Mouse (Mus musculus): Measurements from ENCODE around the gene Fa2h.

The Fa2h gene

DNA sequence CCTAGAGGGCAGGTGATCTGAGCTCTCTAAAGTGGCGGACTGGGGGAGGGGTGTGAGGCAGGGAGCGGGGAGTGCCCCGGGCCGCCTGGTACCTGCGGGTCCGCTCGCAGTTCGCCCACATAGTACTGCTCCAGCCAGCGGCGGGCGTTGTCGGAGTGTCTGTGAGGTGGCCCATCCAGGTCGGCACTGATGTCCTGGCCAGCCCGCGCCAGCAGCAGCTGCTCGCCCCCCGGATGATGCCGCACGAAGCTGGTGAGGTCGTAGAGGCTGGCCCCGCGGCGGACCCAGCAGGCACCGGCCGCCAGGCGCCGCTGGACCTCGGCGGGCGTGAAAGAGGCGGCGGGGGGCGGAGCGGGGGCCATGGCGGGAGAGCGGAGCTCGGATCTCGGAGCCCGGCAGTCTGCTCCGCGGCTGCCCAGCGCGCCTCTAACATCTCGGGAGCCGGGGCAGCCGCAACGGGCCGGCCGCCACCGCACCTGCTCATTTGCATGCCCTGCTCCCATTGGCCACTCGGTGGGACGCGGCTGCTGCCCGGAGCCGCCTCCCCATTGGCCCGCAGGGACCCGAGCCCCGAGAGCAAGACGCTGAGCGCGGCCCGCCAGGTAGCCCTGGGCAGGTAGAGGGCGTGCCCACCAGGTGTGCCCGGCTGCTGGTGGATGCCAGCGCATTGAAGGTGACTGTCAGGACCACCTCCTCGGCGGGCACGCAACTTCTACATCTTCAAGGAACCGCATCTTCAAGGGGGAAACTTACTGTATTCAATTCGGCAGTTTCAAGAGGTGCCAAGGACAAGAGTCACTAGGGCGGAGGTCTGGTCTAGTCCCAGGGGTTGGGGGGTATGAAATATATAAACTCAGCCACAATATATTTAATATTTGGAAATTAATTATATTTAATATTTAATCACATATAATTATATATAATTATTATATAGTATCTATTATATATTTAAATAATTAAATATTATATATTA lies at the start of gene Fa2h:
Gene Fa2h (minus strand): TSS at position 434 of the 973 bp plus-strand sequence.
- peak; percentile 58 for DNase-seq (ENCODE audit: low spot score)

DNA sequence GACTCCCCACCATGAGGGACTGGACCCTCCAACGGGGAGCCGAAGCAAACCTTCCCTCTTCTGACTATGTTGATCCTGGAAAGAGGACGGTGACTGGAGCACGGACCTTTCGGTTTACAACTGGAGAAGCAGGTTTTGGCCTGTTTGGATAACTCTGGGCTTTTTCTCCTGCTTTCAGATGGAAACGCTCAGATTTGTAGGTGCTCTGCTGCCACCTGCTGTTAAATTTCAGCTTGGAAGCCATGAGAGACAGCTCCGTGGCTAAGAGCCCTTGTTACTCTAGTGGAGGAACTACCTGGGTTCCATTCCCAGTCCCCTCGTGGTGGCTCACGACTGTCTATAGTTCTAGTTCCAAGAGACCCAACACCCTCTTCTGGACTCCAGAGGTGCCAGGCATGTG lies 45.6 kb upstream of the Fa2h start:
- DNase-seq (ENCODE audit: low spot score): peak; percentile 76

DNA sequence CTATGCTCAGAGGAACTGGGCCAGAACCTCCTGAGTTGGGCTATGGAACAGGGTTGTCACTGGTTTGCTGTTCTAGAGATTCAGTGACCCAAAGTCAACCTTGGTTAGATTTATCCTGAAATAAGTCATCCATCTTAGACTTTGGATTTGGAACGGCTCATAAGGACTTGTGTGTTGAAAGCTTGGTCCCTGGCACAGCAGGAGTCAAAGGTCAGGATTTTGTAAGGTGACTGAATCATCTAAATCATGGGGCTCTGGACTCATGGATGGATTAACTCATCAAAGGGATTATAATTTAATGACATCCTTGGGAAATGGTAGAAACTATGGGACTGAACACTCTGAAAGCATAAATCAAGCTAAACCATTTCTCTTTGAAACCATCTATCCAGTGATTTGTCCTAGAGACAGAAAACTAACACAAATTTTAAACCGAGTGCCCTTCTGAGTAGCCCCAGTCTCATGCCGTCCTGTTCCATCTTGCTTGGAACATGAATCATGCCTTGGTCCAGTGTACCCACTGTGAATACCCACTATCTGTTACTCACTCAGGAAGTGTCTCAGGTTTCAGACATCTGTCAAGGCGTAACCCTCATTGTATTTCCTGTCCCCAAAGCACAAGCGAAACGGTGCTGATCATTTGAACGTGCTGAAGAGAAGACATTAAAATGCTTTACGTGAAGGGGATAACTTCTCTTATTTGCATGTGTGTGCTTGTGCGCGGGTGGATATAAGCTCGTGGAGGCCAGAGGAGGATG lies 41.6 kb upstream of the Fa2h start:
- no peak for DNase-seq (ENCODE audit: low spot score)

DNA sequence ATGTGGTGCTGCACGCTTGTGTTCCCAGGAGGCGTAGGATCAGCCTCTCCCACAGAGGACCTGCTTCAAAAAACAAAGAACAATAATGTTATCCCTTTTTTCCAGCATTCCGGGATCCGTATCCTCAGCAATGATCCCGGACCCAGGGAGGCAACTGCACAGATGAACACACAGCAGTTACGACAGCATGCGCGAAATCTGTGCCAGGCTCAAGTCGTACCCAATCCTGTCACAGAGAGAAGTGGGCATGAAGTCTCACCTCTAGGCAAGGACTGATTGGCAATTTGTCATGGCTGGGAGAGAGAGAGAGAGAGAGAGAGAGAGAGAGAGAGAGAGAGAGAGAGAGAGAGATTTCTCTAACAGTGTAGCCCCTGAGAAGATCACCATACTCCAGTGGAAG lies 31.0 kb upstream of the Fa2h start:
- DNase-seq (ENCODE audit: low spot score): no peak

DNA sequence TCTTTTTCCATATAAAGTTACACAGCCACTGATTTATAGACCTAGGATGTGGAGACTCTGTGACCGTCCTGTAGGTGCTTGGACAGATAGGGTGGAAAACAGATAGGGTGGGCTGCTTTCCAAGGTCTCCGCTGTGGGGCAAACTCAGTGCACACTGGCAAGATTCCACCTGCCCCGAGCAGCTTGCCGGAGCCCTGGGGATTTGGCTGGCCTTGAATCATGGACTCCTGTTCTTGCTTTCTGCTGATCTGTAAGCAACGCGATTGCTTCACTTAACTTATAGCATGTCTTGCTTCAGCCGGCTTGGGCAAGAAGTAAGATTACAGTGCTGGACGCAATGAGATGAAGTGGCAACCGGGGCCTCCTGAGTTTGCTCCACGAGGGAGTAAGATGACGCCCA lies 30.6 kb upstream of the Fa2h start:
- DNase-seq (ENCODE audit: low spot score): no peak

DNA sequence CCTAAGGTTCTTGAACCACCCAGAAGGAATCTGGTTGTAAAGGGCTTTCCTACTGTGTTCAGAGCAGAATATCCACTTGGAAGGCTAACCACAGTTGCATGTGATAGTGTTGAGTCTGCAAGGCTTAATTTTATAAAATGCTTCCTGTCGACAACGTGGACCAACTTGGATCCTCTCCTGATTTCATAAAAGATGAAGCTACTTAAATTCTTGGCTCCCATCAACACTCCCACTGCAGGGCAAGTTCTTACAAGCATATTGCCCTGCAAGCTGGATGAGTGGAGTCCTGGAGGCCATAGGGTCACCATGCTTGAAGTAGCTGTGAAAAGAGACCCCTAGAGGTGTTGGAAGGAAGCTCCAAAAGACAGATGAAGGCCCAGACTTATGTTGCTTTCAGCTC lies 29.0 kb upstream of the Fa2h start:
- DNase-seq (ENCODE audit: low spot score): no peak

- DNase-seq (ENCODE audit: low spot score): no peak
Measured at GRCm38 (mm10) chr8:111419171-111419570, 25.5 kb upstream of the Fa2h start.

DNA sequence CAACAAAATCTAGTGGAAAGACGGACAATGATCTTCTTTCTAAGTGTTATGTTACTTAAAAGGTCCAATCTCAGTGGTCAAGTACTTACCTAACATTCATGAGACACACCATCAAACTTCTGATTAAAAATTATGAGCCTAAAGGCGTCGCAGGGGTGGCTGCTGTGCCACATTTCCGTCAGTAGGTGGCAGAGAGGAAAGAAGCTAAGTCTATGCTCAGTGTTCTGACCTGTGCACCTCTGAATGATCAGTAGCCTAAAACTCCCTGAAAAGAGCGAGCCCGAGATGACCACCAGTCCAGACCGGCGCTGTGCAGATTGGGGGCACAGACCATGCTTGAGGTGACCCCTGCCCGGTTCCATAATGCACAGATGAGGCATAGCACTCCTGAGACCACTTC lies 25.0 kb upstream of the Fa2h start:
- no peak for DNase-seq (ENCODE audit: low spot score)

DNA sequence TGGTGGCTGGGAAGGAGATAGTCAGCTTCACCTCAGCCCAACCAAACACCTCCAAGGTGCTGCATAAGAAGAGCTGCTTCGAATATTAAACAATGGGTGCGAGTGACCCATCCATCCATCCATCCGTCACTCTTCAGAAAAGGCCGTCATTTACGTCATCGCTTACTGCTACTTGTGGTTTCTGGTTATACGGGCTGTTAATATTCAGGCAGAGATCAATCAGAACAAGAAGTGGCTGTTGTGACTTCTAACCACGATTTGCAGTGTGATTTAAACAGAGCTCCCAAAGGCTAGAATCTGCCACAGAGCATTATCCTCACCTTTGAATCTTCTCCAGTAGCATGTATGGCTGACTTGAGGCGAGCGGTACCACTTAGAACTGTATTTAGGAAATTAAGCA lies 23.6 kb upstream of the Fa2h start:
- DNase-seq (ENCODE audit: low spot score): no peak

- no peak for DNase-seq (ENCODE audit: low spot score)
Measured at GRCm38 (mm10) chr8:111403391-111403790, 9.8 kb upstream of the Fa2h start.

DNA sequence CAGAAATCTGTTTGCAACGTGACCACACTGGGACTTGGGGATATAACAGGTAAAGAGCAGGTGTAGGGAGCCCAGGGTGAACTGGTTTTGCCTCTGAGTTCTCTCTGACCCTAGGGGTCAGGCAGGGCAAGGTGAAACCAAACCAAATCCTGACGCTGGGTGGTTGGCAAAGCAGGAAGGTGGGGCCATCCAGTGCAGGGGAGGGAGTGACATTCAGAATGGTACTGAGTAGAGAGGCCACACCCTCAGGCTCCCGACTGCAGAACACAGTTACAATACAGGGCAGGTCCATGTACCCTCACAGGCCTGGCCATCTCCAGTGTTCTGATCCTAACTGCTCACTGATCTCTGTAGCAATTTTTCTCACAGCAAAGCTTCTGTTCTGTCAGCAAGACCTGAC lies 2.4 kb downstream of the Fa2h start:
- DNase-seq (ENCODE audit: low spot score): no peak

DNA sequence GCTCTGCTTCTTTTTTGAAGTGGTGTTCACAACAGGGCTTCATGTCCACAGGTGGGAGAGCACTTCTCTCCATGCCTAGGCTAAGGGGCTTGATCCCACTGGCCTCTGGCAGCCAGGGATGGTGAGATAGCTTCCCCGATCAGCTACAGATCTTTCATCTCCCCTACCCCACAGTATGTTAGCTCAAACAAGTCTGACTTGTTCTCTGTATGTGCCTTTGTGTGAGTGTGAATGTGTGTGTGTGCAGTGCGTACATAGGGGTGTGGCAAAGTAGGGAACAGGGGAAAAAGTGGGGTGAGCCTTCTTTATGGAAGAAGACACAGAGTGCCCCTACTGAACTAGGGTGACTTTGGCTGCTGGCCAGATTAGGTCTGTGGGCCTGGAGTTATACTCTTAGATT lies 2.8 kb downstream of the Fa2h start:
- DNase-seq (ENCODE audit: low spot score): no peak

- DNase-seq (ENCODE audit: low spot score): no peak
Measured at GRCm38 (mm10) chr8:111389581-111389980, 4.0 kb downstream of the Fa2h start.

GRCm38 (mm10) chr8:111385915-111386314 lies 7.7 kb downstream of the Fa2h start:
- DNase-seq (ENCODE audit: low spot score): no peak

- no peak for DNase-seq (ENCODE audit: low spot score)
Measured at GRCm38 (mm10) chr8:111384628-111385027, 9.0 kb downstream of the Fa2h start.

DNA sequence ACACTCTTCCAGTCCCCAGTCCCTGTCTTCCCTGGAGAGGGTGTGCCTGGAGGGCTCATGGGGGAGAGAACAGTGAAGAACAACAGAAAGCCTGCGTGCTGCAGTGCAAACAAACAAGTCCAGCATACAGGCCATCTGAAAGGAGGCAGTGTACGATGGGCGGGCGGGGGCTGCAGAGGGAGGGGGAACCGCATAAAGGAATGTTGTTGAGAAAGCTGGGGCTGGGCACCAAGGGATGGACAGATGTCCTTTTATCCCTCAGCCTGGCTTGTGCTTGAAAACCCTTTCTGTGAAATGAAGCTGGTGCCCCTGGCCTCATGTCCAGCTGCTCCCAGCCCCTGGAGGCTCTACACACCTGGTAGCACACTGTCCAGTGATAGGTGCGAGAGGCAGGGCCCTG lies 18.4 kb downstream of the Fa2h start:
- DNase-seq (ENCODE audit: low spot score): no peak

DNA sequence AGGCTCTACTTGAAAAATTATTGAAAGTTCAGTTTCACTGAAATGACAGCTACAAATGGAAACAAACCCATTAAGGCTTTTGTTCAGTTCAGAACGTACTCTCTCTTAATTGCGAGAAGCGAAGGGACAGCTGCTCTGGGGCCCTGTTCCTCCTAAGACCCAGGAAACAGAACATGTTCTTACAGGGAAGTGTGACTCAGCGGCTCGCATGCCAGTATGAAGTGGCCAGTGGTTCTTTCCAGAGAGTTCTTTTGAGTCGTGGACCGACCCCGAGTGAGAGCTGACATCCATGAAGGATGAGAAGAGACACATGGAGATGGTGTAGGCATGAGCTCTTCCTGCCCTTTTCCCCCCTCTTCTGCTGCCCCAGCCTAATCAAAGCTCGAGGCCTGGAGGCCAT lies 23.9 kb downstream of the Fa2h start:
- no peak for DNase-seq (ENCODE audit: low spot score)

DNA sequence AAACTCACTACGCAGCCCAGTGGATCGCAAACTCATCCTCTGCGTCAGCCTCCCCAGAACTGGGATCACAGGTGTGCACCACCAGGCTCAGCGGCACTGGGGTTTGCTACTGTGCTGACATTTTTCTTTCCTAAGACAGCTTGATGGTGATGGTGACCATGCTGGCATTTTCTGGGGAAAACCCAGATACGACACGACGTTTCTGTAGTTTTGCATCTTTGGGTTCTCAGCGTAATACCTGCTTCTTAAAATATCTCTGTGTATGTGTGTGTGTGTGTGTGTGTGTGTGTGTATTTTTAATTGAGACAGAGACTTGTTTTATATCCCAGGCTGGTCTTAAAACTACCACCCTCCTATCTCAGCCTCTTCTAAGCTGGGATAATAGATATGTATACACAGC lies 26.3 kb downstream of the Fa2h start:
- DNase-seq (ENCODE audit: low spot score): no peak

- no peak for DNase-seq (ENCODE audit: low spot score)
Measured at GRCm38 (mm10) chr8:111366610-111367234, 26.9 kb downstream of the Fa2h start.

DNA sequence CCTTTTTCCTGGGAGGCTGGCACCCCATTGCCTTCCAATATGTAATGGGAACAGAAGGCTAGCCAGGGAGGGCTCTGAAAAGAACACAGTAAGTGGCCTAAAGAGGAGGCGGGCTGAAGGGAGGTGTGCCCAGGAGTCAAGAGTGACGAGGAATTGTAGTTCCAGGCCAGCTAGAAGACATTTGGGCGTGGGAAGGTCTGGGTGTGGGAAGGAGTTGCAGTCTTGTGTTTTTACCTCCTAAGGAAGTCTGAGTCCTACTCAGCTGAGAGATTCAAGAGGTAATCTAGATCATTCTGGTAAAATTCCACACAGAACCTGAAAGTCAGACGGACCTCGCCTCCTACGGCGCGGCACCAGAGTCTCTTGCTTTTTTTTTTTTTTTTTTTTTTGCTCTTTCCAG lies 30.1 kb downstream of the Fa2h start:
- no peak for DNase-seq (ENCODE audit: low spot score)

GRCm38 (mm10) chr8:111360579-111361209 lies 32.9 kb downstream of the Fa2h start:
- no peak for DNase-seq (ENCODE audit: low spot score)

GRCm38 (mm10) chr8:111359936-111360335 lies 33.7 kb downstream of the Fa2h start:
- no peak for DNase-seq (ENCODE audit: low spot score)
